Comparison of ENCODE assay signal across 20 mouse cellular contexts in the genomic region with DNA sequence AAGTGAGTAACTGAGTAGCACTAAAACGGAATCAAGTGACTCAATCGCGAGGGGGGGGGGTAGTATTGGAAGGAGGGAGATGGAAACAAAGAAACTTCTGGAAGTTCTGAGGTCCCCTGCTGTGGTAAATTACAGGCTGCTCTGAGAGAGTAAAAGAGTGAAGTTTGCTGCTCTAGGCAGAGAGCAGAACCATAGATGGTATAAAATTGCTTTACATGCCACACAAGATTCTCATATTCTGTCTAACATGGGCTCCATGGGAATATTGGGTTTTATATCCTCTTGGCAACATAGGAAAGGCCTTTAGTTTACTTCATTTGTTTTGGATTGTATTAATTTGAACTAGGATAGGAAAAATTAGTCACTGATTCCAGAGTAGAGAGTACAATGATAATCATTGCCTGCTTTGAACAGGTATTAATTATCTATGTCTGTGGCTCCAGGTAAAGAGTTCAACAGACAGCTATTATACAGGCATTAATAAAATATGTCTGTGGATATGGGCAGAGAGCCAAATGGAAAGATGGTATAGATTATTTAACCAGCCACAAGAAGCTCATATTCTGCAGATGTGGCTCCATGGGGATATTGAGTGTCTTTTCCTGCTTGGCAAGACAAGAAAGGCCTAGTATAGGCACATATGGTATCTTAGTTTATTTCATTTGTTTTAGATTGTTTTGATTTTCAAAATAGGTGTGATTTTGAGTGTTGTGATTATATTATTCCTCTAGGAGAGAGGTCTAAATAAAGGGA.
DNase-seq lines count a peak whose midpoint lies in the region; ATAC-seq lines count a peak whose summit lies in the region.
"Had no signal": no experiment of that assay in that cellular context is flagged by ENCODE, and none has a peak within 500 bp of the region (broad histone marks: within the 10 kb centered on the region; RNA-seq: fewer than 3 reads in every experiment).

No protein-coding gene starts in this region.

- no peaks in the 10 kb centered on the region for H3K9me3 ChIP-seq in limb, embryonic 13.5 days
- H3K9me3 ChIP-seq in limb, embryonic 10.5 days (replicated peaks): no peaks in the 10 kb centered on the region
- no peaks in the 10 kb centered on the region for H3K9me3 ChIP-seq in embryonic facial prominence, embryonic 14.5 days (ENCODE audit: control insufficient read depth, low read length)
- H3K9me3 ChIP-seq in limb, embryonic 15.5 days: no peaks in the 10 kb centered on the region
- H3K9me3 ChIP-seq: embryonic facial prominence, embryonic 13.5 days had no signal

- no peaks in the 10 kb centered on the region for H3K4me1 ChIP-seq in limb, embryonic 13.5 days
- no peaks in the 10 kb centered on the region for H3K4me1 ChIP-seq in limb, embryonic 10.5 days
- H3K4me1 ChIP-seq in embryonic facial prominence, embryonic 14.5 days (ENCODE audit: control insufficient read depth, insufficient read depth, low read length): no peaks in the 10 kb centered on the region
- no peaks in the 10 kb centered on the region for H3K4me1 ChIP-seq in limb, embryonic 15.5 days
- H3K4me1 ChIP-seq: embryonic facial prominence, embryonic 13.5 days; forebrain, embryonic 13.5 days; forebrain, embryonic 15.5 days had no signal

- ATAC-seq in limb, embryonic 13.5 days (ENCODE audit: low FRiP score, low read depth): peak; percentile 85
- no peak for ATAC-seq in embryonic facial prominence, embryonic 14.5 days (ENCODE audit: low read depth)
- peak; percentile 30; the same call in 1 of the 2 replicates for ATAC-seq in limb, embryonic 15.5 days (ENCODE audit: insufficient number of reproducible peaks, low FRiP score, low TSS enrichment, low read depth)
- ATAC-seq: forebrain, embryonic 13.5 days; forebrain, embryonic 15.5 days; forebrain, postnatal 0 days had no signal

- WGBS in limb, embryonic 13.5 days: 67% methylated on average over 3 of the region's 3 CpGs
- WGBS in limb, embryonic 10.5 days: 93% methylated on average over 3 of the region's 3 CpGs
- WGBS in embryonic facial prominence, embryonic 14.5 days: 72% methylated on average over 3 of the region's 3 CpGs
- 47% methylated on average over 3 of the region's 3 CpGs for WGBS in limb, embryonic 15.5 days

- no peak overlapping the region for H3K4me3 ChIP-seq in limb, embryonic 13.5 days
- H3K4me3 ChIP-seq in limb, embryonic 10.5 days: no peak overlapping the region
- H3K4me3 ChIP-seq in embryonic facial prominence, embryonic 14.5 days (ENCODE audit: low read depth, low read length): no peak overlapping the region
- no peak overlapping the region for H3K4me3 ChIP-seq in limb, embryonic 15.5 days
- H3K4me3 ChIP-seq: embryonic facial prominence, embryonic 13.5 days; forebrain, embryonic 13.5 days; forebrain, embryonic 15.5 days had no signal

- no peaks in the 10 kb centered on the region for H3K27me3 ChIP-seq in limb, embryonic 13.5 days
- H3K27me3 ChIP-seq in limb, embryonic 10.5 days (ENCODE audit: low read depth, poor library complexity, severe bottlenecking): no peaks in the 10 kb centered on the region
- H3K27me3 ChIP-seq in embryonic facial prominence, embryonic 14.5 days (replicated peaks; ENCODE audit: control insufficient read depth, insufficient read depth, low read length): no peaks in the 10 kb centered on the region
- no peaks in the 10 kb centered on the region for H3K27me3 ChIP-seq in limb, embryonic 15.5 days
- H3K27me3 ChIP-seq: embryonic facial prominence, embryonic 13.5 days; forebrain, embryonic 13.5 days; forebrain, embryonic 15.5 days had no signal

- H3K27ac ChIP-seq in limb, embryonic 13.5 days: no peak overlapping the region
- H3K27ac ChIP-seq in limb, embryonic 10.5 days: no peak overlapping the region
- no peak overlapping the region for H3K27ac ChIP-seq in embryonic facial prominence, embryonic 14.5 days (replicated peaks; ENCODE audit: low read depth, low read length)
- no peak overlapping the region for H3K27ac ChIP-seq in limb, embryonic 15.5 days
- H3K27ac ChIP-seq: embryonic facial prominence, embryonic 13.5 days; forebrain, embryonic 13.5 days; forebrain, embryonic 15.5 days had no signal

- no peaks in the 10 kb centered on the region for H3K36me3 ChIP-seq in limb, embryonic 13.5 days
- H3K36me3 ChIP-seq in limb, embryonic 10.5 days: no peaks in the 10 kb centered on the region
- no peaks in the 10 kb centered on the region for H3K36me3 ChIP-seq in embryonic facial prominence, embryonic 14.5 days (ENCODE audit: control insufficient read depth, insufficient read depth, low read length)
- no peaks in the 10 kb centered on the region for H3K36me3 ChIP-seq in limb, embryonic 15.5 days
- H3K36me3 ChIP-seq: embryonic facial prominence, embryonic 13.5 days; forebrain, embryonic 15.5 days had no signal

- no peak overlapping the region for H3K4me2 ChIP-seq in limb, embryonic 13.5 days (replicated peaks)
- H3K4me2 ChIP-seq in embryonic facial prominence, embryonic 14.5 days (ENCODE audit: low read depth, low read length): no peak overlapping the region
- no peak overlapping the region for H3K4me2 ChIP-seq in limb, embryonic 15.5 days
- H3K4me2 ChIP-seq: embryonic facial prominence, embryonic 13.5 days; forebrain, embryonic 13.5 days; forebrain, embryonic 15.5 days had no signal

- H3K9ac ChIP-seq in limb, embryonic 13.5 days: no peak overlapping the region
- H3K9ac ChIP-seq in embryonic facial prominence, embryonic 14.5 days (ENCODE audit: low read depth, low read length): no peak overlapping the region
- H3K9ac ChIP-seq in limb, embryonic 15.5 days: no peak overlapping the region
- H3K9ac ChIP-seq: embryonic facial prominence, embryonic 13.5 days; forebrain, embryonic 13.5 days; forebrain, embryonic 15.5 days; forebrain, postnatal 0 days had no signal

- no peak for DNase-seq in limb, embryonic 10.5 days (ENCODE audit: low spot score)
- DNase-seq in brain, adult 2 months (ENCODE audit: low read depth, low spot score): peak; percentile 8
- DNase-seq in embryonic facial prominence, embryonic 14.5 days (ENCODE audit: low spot score): peak; percentile 79
- DNase-seq in right cerebral cortex, postnatal 25 days: no peak
- no peak for DNase-seq in right cerebral cortex, adult 18-20 months
- no peak for DNase-seq in spleen, postnatal 4 days (ENCODE audit: low spot score in 2 of 2)
- DNase-seq: adrenal gland, adult 2 months; adrenal gland, postnatal 10 days; adrenal gland, postnatal 25 days; cerebellum, adult 11-12 months; cerebellum, adult 2 months; cerebellum, adult 9-10 months; cerebellum, postnatal 10 days; cerebellum, postnatal 25 days; forebrain, postnatal 0 days had no signal

Comparison
In these comparisons a context has a peak if more than half of its experiments do, and no peak if none do; other contexts are left out.
1. DNase-seq: peak in brain, adult 2 months (single experiment) and embryonic facial prominence, embryonic 14.5 days (single experiment); none in limb, embryonic 10.5 days (single experiment), right cerebral cortex, postnatal 25 days (single experiment), right cerebral cortex, adult 18-20 months (single experiment) and spleen, postnatal 4 days (0 of 2).